Mouse (Mus musculus) E14TG2a.4 (cell line): Measurements from ENCODE around the gene Gstp1.

Experiments used
- H3K27me3 ChIP-seq: 2 replicates; pipeline ENCODE4 v1.6.1; 2014; ENCODE audit warnings: low read length, control low read depth; ENCODE audit not compliant: insufficient read depth
- H3K36me3 ChIP-seq: 2 replicates; pipeline ENCODE4 v1.6.1; 2014; ENCODE audit warnings: low read length, control low read depth; ENCODE audit not compliant: insufficient read depth
- H3K4me1 ChIP-seq: replicated peaks from 2 replicates; pipeline ENCODE4 v1.6.1; 2014; ENCODE audit warnings: low read depth, low read length, control low read depth
- H3K4me3 ChIP-seq: replicated peaks from 2 replicates; pipeline ENCODE4 v1.5.1; 2014; ENCODE audit warnings: mild to moderate bottlenecking, low read length
- H3K9me3 ChIP-seq: 2 replicates; pipeline ENCODE4 v1.6.1; 2014; ENCODE audit warnings: low read length, control low read depth
- CTCF ChIP-seq: conservative IDR thresholded peaks from 2 replicates; pipeline ENCODE4 v1.5.1; 2014; ENCODE audit warnings: low read length
- NANOG ChIP-seq: IDR thresholded peaks from 2 replicates; pipeline ENCODE4 v1.6.1; 2014; ENCODE audit warnings: borderline replicate concordance, low read length, mixed read lengths
- POU5F1 ChIP-seq: IDR thresholded peaks from 2 replicates; pipeline ENCODE4 v1.6.1; 2014; ENCODE audit warnings: low read length, borderline replicate concordance

The Gstp1 gene

GRCm38 (mm10) chr19:4037788-4038232, at the start of gene Gstp1:
Gene Gstp1 (minus strand): TSS chr19:4037985.
- TF ChIP-seq CTCF = no peak
- TF ChIP-seq NANOG = no peak
- TF ChIP-seq POU5F1 = no peak
- Histone ChIP-seq H3K36me3 (peaks cover 26% of the 10 kb centered on the region), H3K4me3 (peak within 1 kb of the TSS; percentile 79), H3K4me1 (peaks cover 49% of the 10 kb centered on the region), H3K27me3 (no peaks in the 10 kb centered on the region), H3K9me3 (no peaks in the 10 kb centered on the region)

GRCm38 (mm10) chr19:4087090-4087489, 49.3 kb upstream of the Gstp1 start:
- Histone ChIP-seq H3K4me3 (no peak overlapping the region), H3K9me3 (no peaks in the 10 kb centered on the region), H3K36me3 (no peaks in the 10 kb centered on the region), H3K27me3 (peaks cover 10% of the 10 kb centered on the region), H3K4me1 (peaks cover 38% of the 10 kb centered on the region)
- no peak for TF ChIP-seq POU5F1
- TF ChIP-seq CTCF = no peak
- no peak for TF ChIP-seq NANOG

GRCm38 (mm10) chr19:4086156-4086555, 48.4 kb upstream of the Gstp1 start:
- Histone ChIP-seq H3K27me3 (peaks cover 17% of the 10 kb centered on the region), H3K36me3 (no peaks in the 10 kb centered on the region), H3K4me1 (peaks cover 38% of the 10 kb centered on the region), H3K9me3 (no peaks in the 10 kb centered on the region), H3K4me3 (no peak overlapping the region)
- TF ChIP-seq NANOG (no peak), CTCF (no peak), POU5F1 (no peak)

- Histone ChIP-seq H3K4me3 (no peak overlapping the region), H3K9me3 (no peaks in the 10 kb centered on the region), H3K27me3 (peaks cover 17% of the 10 kb centered on the region), H3K36me3 (no peaks in the 10 kb centered on the region), H3K4me1 (peaks cover 32% of the 10 kb centered on the region)
- TF ChIP-seq CTCF (no peak), POU5F1 (no peak), NANOG (no peak)
Measured at GRCm38 (mm10) chr19:4084984-4085383, 47.2 kb upstream of the Gstp1 start.

GRCm38 (mm10) chr19:4083826-4084225, 46.0 kb upstream of the Gstp1 start:
- Histone ChIP-seq H3K4me1 (peaks cover 28% of the 10 kb centered on the region), H3K4me3 (peak overlapping the region; percentile 37), H3K27me3 (peaks cover 21% of the 10 kb centered on the region), H3K36me3 (no peaks in the 10 kb centered on the region), H3K9me3 (no peaks in the 10 kb centered on the region)
- TF ChIP-seq POU5F1 (no peak), NANOG (no peak), CTCF (no peak)

- Histone ChIP-seq H3K4me3 (peak overlapping the region; percentile 37), H3K4me1 (peaks cover 24% of the 10 kb centered on the region), H3K9me3 (no peaks in the 10 kb centered on the region), H3K27me3 (peaks cover 21% of the 10 kb centered on the region), H3K36me3 (no peaks in the 10 kb centered on the region)
- TF ChIP-seq POU5F1 (no peak), CTCF (no peak), NANOG (no peak)
Measured at GRCm38 (mm10) chr19:4083316-4083715, 45.5 kb upstream of the Gstp1 start.

- Histone ChIP-seq H3K36me3 (no peaks in the 10 kb centered on the region), H3K4me3 (peak overlapping the region; percentile 37; the same call in 1 of the 2 replicates), H3K27me3 (peaks cover 21% of the 10 kb centered on the region), H3K4me1 (peaks cover 21% of the 10 kb centered on the region), H3K9me3 (no peaks in the 10 kb centered on the region)
- TF ChIP-seq POU5F1 = no peak
- TF ChIP-seq CTCF = no peak
- no peak for TF ChIP-seq NANOG
Measured at GRCm38 (mm10) chr19:4082219-4082965, 44.6 kb upstream of the Gstp1 start.

GRCm38 (mm10) chr19:4081394-4081793, 43.6 kb upstream of the Gstp1 start, which contains the start of gene Cabp2:
Gene Cabp2 (plus strand): TSS chr19:4081578.
- H3K36me3 ChIP-seq = no peaks in the 10 kb centered on the region
- TF ChIP-seq CTCF (no peak), POU5F1 (no peak), NANOG (no peak)

More at GRCm38 (mm10) chr19:4081394-4081793, 43.6 kb upstream of the Gstp1 start, which contains the start of gene Cabp2:
- H3K4me1 ChIP-seq = peaks cover 21% of the 10 kb centered on the region
- no peak within 1 kb of the TSS for H3K4me3 ChIP-seq
- peaks cover 21% of the 10 kb centered on the region for H3K27me3 ChIP-seq
- H3K9me3 ChIP-seq = peaks cover 3% of the 10 kb centered on the region
